8 mouse cellular contexts compared by ENCODE assay signal in genomic region chr16:11065431-11065830, GRCm38 (mm10). TPM values are rescaled to one million over a fixed set of nuclear protein-coding genes. Genes with fewer than 3 reads are reported as not detected.
DNase-seq lines count a peak whose midpoint lies in the region; ATAC-seq and TF ChIP-seq lines count a peak whose summit lies in the region.

No protein-coding gene starts in this region.

- H3K4me2 ChIP-seq in heart, embryonic 14.5 days (ENCODE audit: low read length): peak overlapping the region; percentile 69
- peak overlapping the region; percentile 48 for H3K4me2 ChIP-seq in midbrain, embryonic 11.5 days

- peak overlapping the region; percentile 44 to 66 for H3K4me3 ChIP-seq in heart, embryonic 14.5 days (ENCODE audit: control insufficient read depth in 1 of 2, insufficient read depth in 1 of 2, low read depth in 1 of 2, low read length in 2 of 2)
- peak overlapping the region; percentile 66; the same call in 1 of the 2 replicates for H3K4me3 ChIP-seq in bone marrow macrophage, adult 2 months (ENCODE audit: insufficient read depth, low read length)
- peak overlapping the region; percentile 75 for H3K4me3 ChIP-seq in hindbrain, embryonic 10.5 days
- H3K4me3 ChIP-seq in midbrain, embryonic 11.5 days (ENCODE audit: low read depth, low read length): peak overlapping the region; percentile 76

- no peak for TF ChIP-seq POLR2A in bone marrow macrophage, adult 2 months (IDR thresholded peaks at IDR 0.05; ENCODE audit: borderline replicate concordance, low read depth, low read length)

- no peaks in the 10 kb centered on the region for H3K27me3 ChIP-seq in heart, embryonic 14.5 days (ENCODE audit: control insufficient read depth, insufficient read depth, low read length)
- no peaks in the 10 kb centered on the region for H3K27me3 ChIP-seq in hindbrain, embryonic 10.5 days (ENCODE audit: insufficient read depth, poor library complexity, severe bottlenecking)
- H3K27me3 ChIP-seq in midbrain, embryonic 11.5 days (ENCODE audit: control insufficient read depth, insufficient read depth, low read length): no peaks in the 10 kb centered on the region

- TF ChIP-seq CTCF in bone marrow macrophage, adult 2 months (IDR thresholded peaks at IDR 0.05; ENCODE audit: low read depth, low read length): no peak

- peak overlapping the region; percentile 59 for H3K9ac ChIP-seq in heart, embryonic 14.5 days (ENCODE audit: low read length)
- peak overlapping the region; percentile 61 for H3K9ac ChIP-seq in midbrain, embryonic 11.5 days (ENCODE audit: low read length)

- ATAC-seq in heart, embryonic 14.5 days (ENCODE audit: insufficient number of reproducible peaks, insufficient read depth, low FRiP score, low read depth): no peak
- 0 out of 2 replicates have a peak, but pooled peaks have one; percentile 19 for ATAC-seq in midbrain, embryonic 11.5 days (ENCODE audit: low FRiP score)

- H3K27ac ChIP-seq in heart, embryonic 14.5 days (replicated peaks in 1 of 2; ENCODE audit: control insufficient read depth in 1 of 2, insufficient read depth in 1 of 2, low read depth in 2 of 2, low read length in 2 of 2): peak overlapping the region; percentile 57 to 62
- H3K27ac ChIP-seq in bone marrow macrophage, adult 2 months (ENCODE audit: insufficient read depth, low read depth, low read length): no peak overlapping the region
- H3K27ac ChIP-seq in hindbrain, embryonic 10.5 days: peak overlapping the region; percentile 98
- peak overlapping the region; percentile 98; the same call in 1 of the 2 replicates for H3K27ac ChIP-seq in midbrain, embryonic 11.5 days (ENCODE audit: low read depth, low read length)

- no peaks in the 10 kb centered on the region for H3K36me3 ChIP-seq in heart, embryonic 14.5 days (ENCODE audit: control insufficient read depth, insufficient read depth, low read length)
- peaks cover 13% of the 10 kb centered on the region for H3K36me3 ChIP-seq in hindbrain, embryonic 10.5 days
- no peaks in the 10 kb centered on the region for H3K36me3 ChIP-seq in midbrain, embryonic 11.5 days (ENCODE audit: control insufficient read depth, insufficient read depth, low read length)

- no peak for DNase-seq in heart, postnatal 10 days
- DNase-seq in hindbrain, embryonic 10.5 days (ENCODE audit: low spot score): no peak
- DNase-seq in midbrain, embryonic 11.5 days (ENCODE audit: low spot score, missing footprints): peak; percentile 91
- DNase-seq in Muller cell, postnatal 12 days (ENCODE audit: inconsistent ontology term): no peak
- DNase-seq in left cerebral cortex, adult 8-10 months (ENCODE audit: low spot score in 2 of 2): no peak
- DNase-seq in adrenal gland, adult 8-10 months: no peak

- H3K4me1 ChIP-seq in heart, embryonic 14.5 days (ENCODE audit: control insufficient read depth in 2 of 2, insufficient read depth in 2 of 2, low read length in 2 of 2): peaks cover 52 to 70% of the 10 kb centered on the region in 2 experiments
- H3K4me1 ChIP-seq in bone marrow macrophage, adult 2 months (ENCODE audit: control insufficient read depth, insufficient read depth, low read length): peaks cover 33% of the 10 kb centered on the region
- peaks cover 72% of the 10 kb centered on the region for H3K4me1 ChIP-seq in hindbrain, embryonic 10.5 days (replicated peaks)
- peaks cover 41% of the 10 kb centered on the region for H3K4me1 ChIP-seq in midbrain, embryonic 11.5 days (ENCODE audit: control insufficient read depth, insufficient read depth, low read length)

- intact Hi-C loops in heart, postnatal 10 days (cut with DNase I): no loop called here

- WGBS in heart, embryonic 14.5 days: 51% methylated on average over 5 of the region's 5 CpGs
- 63% methylated on average over 5 of the region's 5 CpGs for WGBS in hindbrain, embryonic 10.5 days
- WGBS in midbrain, embryonic 11.5 days: 61% methylated on average over 5 of the region's 5 CpGs

- no peaks in the 10 kb centered on the region for H3K9me3 ChIP-seq in heart, embryonic 14.5 days (ENCODE audit: control insufficient read depth, low read length)
- H3K9me3 ChIP-seq in hindbrain, embryonic 10.5 days: no peaks in the 10 kb centered on the region
- H3K9me3 ChIP-seq in midbrain, embryonic 11.5 days (ENCODE audit: control insufficient read depth, low read length): no peaks in the 10 kb centered on the region

RNA-seq across cellular contexts. Expression of gene Litaf, which starts 0.5 kb away (rescaled TPM):
- polyA plus RNA-seq in heart, embryonic 14.5 days (2014; fragmentation: Nextera tagmentation; extraction: Ambion mirVana): 71.8 and 75.7 TPM in 2 replicates
- total RNA-seq in heart, postnatal 10 days (2021): 10 to 100 TPM; 39.9 to 42.8 TPM
- 218 and 241 TPM in 2 replicates for polyA plus RNA-seq in bone marrow macrophage, adult 2 months (2012; ENCODE audit: insufficient read depth, insufficient read length, missing spikeins)
- polyA plus RNA-seq in hindbrain, embryonic 10.5 days (2016; fragmentation: Nextera tagmentation; extraction: Ambion mirVana): 88.8 and 127 TPM in 2 replicates
- 61.8 and 63.4 TPM in 2 replicates for polyA plus RNA-seq in midbrain, embryonic 11.5 days (2014; fragmentation: Nextera tagmentation; extraction: Ambion mirVana)
- 10 to 100 TPM; 18.7 to 24.5 (median 21.6) TPM for total RNA-seq in left cerebral cortex, adult 8-10 months (2022)
- total RNA-seq in adrenal gland, adult 8-10 months (2022): 10 to 100 TPM; 38.0 to 56.2 (median 46.3) TPM

RNA-seq across cellular contexts. Expression of gene Snn, which starts 4.7 kb away (rescaled TPM):
- 50.4 and 52.4 TPM in 2 replicates for polyA plus RNA-seq in heart, embryonic 14.5 days (2014; fragmentation: Nextera tagmentation; extraction: Ambion mirVana)
- total RNA-seq in heart, postnatal 10 days (2021): 10 to 100 TPM; 45.9 to 47.7 TPM
- polyA plus RNA-seq in bone marrow macrophage, adult 2 months (2012; ENCODE audit: insufficient read depth, insufficient read length, missing spikeins): 0.73 and 1.2 TPM in 2 replicates
- 84.0 and 94.7 TPM in 2 replicates for polyA plus RNA-seq in hindbrain, embryonic 10.5 days (2016; fragmentation: Nextera tagmentation; extraction: Ambion mirVana)
- polyA plus RNA-seq in midbrain, embryonic 11.5 days (2014; fragmentation: Nextera tagmentation; extraction: Ambion mirVana): 103 and 110 TPM in 2 replicates
- total RNA-seq in left cerebral cortex, adult 8-10 months (2022): 100 to 1,000 TPM; 174 to 204 (median 186) TPM
- 10 to 100 TPM; 12.0 to 21.4 (median 14.6) TPM for total RNA-seq in adrenal gland, adult 8-10 months (2022)

Comparison
In these comparisons a context has a peak if more than half of its experiments do, and no peak if none do; other contexts are left out.
1. RNA of gene Snn, which starts 4.7 kb away (polyA plus RNA-seq): 103 to 110 TPM in midbrain, embryonic 11.5 days, 84.0 to 94.7 TPM in hindbrain, embryonic 10.5 days and 50.4 to 52.4 TPM in heart, embryonic 14.5 days; 0.73 to 1.2 TPM in bone marrow macrophage, adult 2 months; every median in the first group is over 10 times any median in the second.
2. Peak in every context shown above with its lines, with median percentiles within 50 percentile points of each other: H3K4me3 ChIP-seq.